Mouse (Mus musculus): ENCODE measurements at regions not wholly inside any gene's neighbourhood (a gene's known extent, or its start where the extent isn't known, plus 50 kb on each side); places are given as distances from the start of the nearest gene placed in this dataset.

GRCm38 (mm10) chr3:18725507-18725906, 777.3 kb downstream of the Cypt12 start:
- Histone ChIP-seq H3K4me1 (no peaks in the 10 kb centered on the region), H3K36me3 (replicated peaks; ENCODE audit: low read length) (no peaks in the 10 kb centered on the region), H3K27me3 (replicated peaks) (no peaks in the 10 kb centered on the region), H3K4me3 (replicated peaks) (no peak overlapping the region), H3K9me3 (no peaks in the 10 kb centered on the region)
- TF ChIP-seq GATA1 (IDR thresholded peaks at IDR 0.05; ENCODE audit: borderline replicate concordance, low read length) = no peak
- TF ChIP-seq FLI1 (IDR thresholded peaks at IDR 0.05; ENCODE audit: low read length) = no peak

- no peaks in the 10 kb centered on the region for H3K9me3 ChIP-seq
- H3K4me3 ChIP-seq (replicated peaks) = no peak overlapping the region
- H3K36me3 ChIP-seq (replicated peaks; ENCODE audit: low read length) = no peaks in the 10 kb centered on the region
- H3K4me1 ChIP-seq = no peaks in the 10 kb centered on the region
- no peak for TF ChIP-seq GATA1 (IDR thresholded peaks at IDR 0.05; ENCODE audit: borderline replicate concordance, low read length)
- TF ChIP-seq FLI1 (IDR thresholded peaks at IDR 0.05; ENCODE audit: low read length) = no peak
- no peaks in the 10 kb centered on the region for H3K27me3 ChIP-seq (replicated peaks)
Measured at GRCm38 (mm10) chr3:18731251-18731650, 783.0 kb downstream of the Cypt12 start.

- H3K9me3 ChIP-seq = no peaks in the 10 kb centered on the region
- no peak overlapping the region for H3K4me3 ChIP-seq (replicated peaks)
- no peaks in the 10 kb centered on the region for H3K27me3 ChIP-seq (replicated peaks)
- H3K36me3 ChIP-seq (replicated peaks; ENCODE audit: low read length) = no peaks in the 10 kb centered on the region
- H3K4me1 ChIP-seq = no peaks in the 10 kb centered on the region
- TF ChIP-seq FLI1 (IDR thresholded peaks at IDR 0.05; ENCODE audit: low read length) = no peak
- no peak for TF ChIP-seq GATA1 (IDR thresholded peaks at IDR 0.05; ENCODE audit: borderline replicate concordance, low read length)
Measured at GRCm38 (mm10) chr3:18731674-18732073, 783.5 kb downstream of the Cypt12 start.

- H3K36me3 ChIP-seq (replicated peaks; ENCODE audit: low read length) = no peaks in the 10 kb centered on the region
- no peak overlapping the region for H3K4me3 ChIP-seq (replicated peaks)
- no peak for TF ChIP-seq GATA1 (IDR thresholded peaks at IDR 0.05; ENCODE audit: borderline replicate concordance, low read length)
- TF ChIP-seq FLI1 (IDR thresholded peaks at IDR 0.05; ENCODE audit: low read length) = no peak
- no peaks in the 10 kb centered on the region for H3K27me3 ChIP-seq (replicated peaks)
- no peaks in the 10 kb centered on the region for H3K9me3 ChIP-seq
- H3K4me1 ChIP-seq = no peaks in the 10 kb centered on the region
Measured at GRCm38 (mm10) chr3:18733540-18733939, 785.3 kb downstream of the Cypt12 start.

- H3K4me1 ChIP-seq = no peaks in the 10 kb centered on the region
- no peak for TF ChIP-seq GATA1 (IDR thresholded peaks at IDR 0.05; ENCODE audit: borderline replicate concordance, low read length)
- no peak for TF ChIP-seq FLI1 (IDR thresholded peaks at IDR 0.05; ENCODE audit: low read length)
- H3K36me3 ChIP-seq (replicated peaks; ENCODE audit: low read length) = no peaks in the 10 kb centered on the region
- H3K27me3 ChIP-seq (replicated peaks) = no peaks in the 10 kb centered on the region
- H3K4me3 ChIP-seq (replicated peaks) = no peak overlapping the region
- no peaks in the 10 kb centered on the region for H3K9me3 ChIP-seq
Measured at GRCm38 (mm10) chr3:18738946-18739345, 790.7 kb downstream of the Cypt12 start.

- H3K36me3 ChIP-seq (replicated peaks; ENCODE audit: low read length) = no peaks in the 10 kb centered on the region
- H3K27me3 ChIP-seq (replicated peaks) = no peaks in the 10 kb centered on the region
- H3K4me3 ChIP-seq (replicated peaks) = no peak overlapping the region
- H3K9me3 ChIP-seq = no peaks in the 10 kb centered on the region
- H3K4me1 ChIP-seq = no peaks in the 10 kb centered on the region
- TF ChIP-seq GATA1 (IDR thresholded peaks at IDR 0.05; ENCODE audit: borderline replicate concordance, low read length) (no peak), FLI1 (IDR thresholded peaks at IDR 0.05; ENCODE audit: low read length) (no peak)
Measured at GRCm38 (mm10) chr3:18740344-18740743, 792.1 kb downstream of the Cypt12 start.

- TF ChIP-seq GATA1 (IDR thresholded peaks at IDR 0.05; ENCODE audit: borderline replicate concordance, low read length) (no peak), FLI1 (IDR thresholded peaks at IDR 0.05; ENCODE audit: low read length) (no peak)
- Histone ChIP-seq H3K36me3 (replicated peaks; ENCODE audit: low read length) (no peaks in the 10 kb centered on the region), H3K9me3 (no peaks in the 10 kb centered on the region)
Measured at GRCm38 (mm10) chr3:18743474-18743873, 795.3 kb downstream of the Cypt12 start.

GRCm38 (mm10) chr3:18744216-18744615, 796.0 kb downstream of the Cypt12 start:
- Histone ChIP-seq H3K9me3 (no peaks in the 10 kb centered on the region), H3K36me3 (replicated peaks; ENCODE audit: low read length) (no peaks in the 10 kb centered on the region), H3K27me3 (replicated peaks) (no peaks in the 10 kb centered on the region), H3K4me3 (replicated peaks) (no peak overlapping the region), H3K4me1 (no peaks in the 10 kb centered on the region)
- TF ChIP-seq FLI1 (IDR thresholded peaks at IDR 0.05; ENCODE audit: low read length) = no peak
- no peak for TF ChIP-seq GATA1 (IDR thresholded peaks at IDR 0.05; ENCODE audit: borderline replicate concordance, low read length)

More at GRCm38 (mm10) chr3:18743474-18743873, 795.3 kb downstream of the Cypt12 start:
- no peak overlapping the region for H3K4me3 ChIP-seq (replicated peaks)
- H3K4me1 ChIP-seq = no peaks in the 10 kb centered on the region
- no peaks in the 10 kb centered on the region for H3K27me3 ChIP-seq (replicated peaks)

- Histone ChIP-seq H3K27me3 (replicated peaks) (no peaks in the 10 kb centered on the region), H3K36me3 (replicated peaks; ENCODE audit: low read length) (no peaks in the 10 kb centered on the region), H3K4me1 (no peaks in the 10 kb centered on the region), H3K4me3 (replicated peaks) (no peak overlapping the region), H3K9me3 (no peaks in the 10 kb centered on the region)
- no peak for TF ChIP-seq GATA1 (IDR thresholded peaks at IDR 0.05; ENCODE audit: borderline replicate concordance, low read length)
- TF ChIP-seq FLI1 (IDR thresholded peaks at IDR 0.05; ENCODE audit: low read length) = no peak
Measured at GRCm38 (mm10) chr3:18746206-18746605, 798.0 kb downstream of the Cypt12 start.

GRCm38 (mm10) chr3:18746898-18747297, 798.7 kb downstream of the Cypt12 start:
- Histone ChIP-seq H3K36me3 (replicated peaks; ENCODE audit: low read length) (no peaks in the 10 kb centered on the region), H3K4me1 (no peaks in the 10 kb centered on the region), H3K27me3 (replicated peaks) (no peaks in the 10 kb centered on the region), H3K9me3 (no peaks in the 10 kb centered on the region), H3K4me3 (replicated peaks) (no peak overlapping the region)
- TF ChIP-seq GATA1 (IDR thresholded peaks at IDR 0.05; ENCODE audit: borderline replicate concordance, low read length) (no peak), FLI1 (IDR thresholded peaks at IDR 0.05; ENCODE audit: low read length) (no peak)
